Mouse (Mus musculus) monocyte, adult 5-6 weeks (primary cell): ENCODE data around the gene Trmt10a. TPM values are rescaled to one million over a fixed set of nuclear protein-coding genes. Genes with fewer than 3 reads are reported as not detected.
A peak's percentile ranks its signal among the peaks of the same experiment; 100 is the strongest.

Source experiments
- ATAC-seq: fragments of 153-309, 156-312 bp; replicated peaks from 2 replicates; pipeline ENCODE4 v1.8.0; 2017; ENCODE audit warnings: mild to moderate bottlenecking; ENCODE audit not compliant: low TSS enrichment, insufficient number of reproducible peaks, severe bottlenecking, poor library complexity, low FRiP score
- total RNA-seq: library from RNA; stranded (forward); fragments of 200-1000, 200-491, 200-594 nt; gene quantifications from 3 replicates; pipeline ENCODE4 v1.2.3, GENCODE M21; 2017

The Trmt10a gene
- total RNA-seq = 4.0 to 6.2 TPM (median 4.1 TPM) in 3 replicates

DNA sequence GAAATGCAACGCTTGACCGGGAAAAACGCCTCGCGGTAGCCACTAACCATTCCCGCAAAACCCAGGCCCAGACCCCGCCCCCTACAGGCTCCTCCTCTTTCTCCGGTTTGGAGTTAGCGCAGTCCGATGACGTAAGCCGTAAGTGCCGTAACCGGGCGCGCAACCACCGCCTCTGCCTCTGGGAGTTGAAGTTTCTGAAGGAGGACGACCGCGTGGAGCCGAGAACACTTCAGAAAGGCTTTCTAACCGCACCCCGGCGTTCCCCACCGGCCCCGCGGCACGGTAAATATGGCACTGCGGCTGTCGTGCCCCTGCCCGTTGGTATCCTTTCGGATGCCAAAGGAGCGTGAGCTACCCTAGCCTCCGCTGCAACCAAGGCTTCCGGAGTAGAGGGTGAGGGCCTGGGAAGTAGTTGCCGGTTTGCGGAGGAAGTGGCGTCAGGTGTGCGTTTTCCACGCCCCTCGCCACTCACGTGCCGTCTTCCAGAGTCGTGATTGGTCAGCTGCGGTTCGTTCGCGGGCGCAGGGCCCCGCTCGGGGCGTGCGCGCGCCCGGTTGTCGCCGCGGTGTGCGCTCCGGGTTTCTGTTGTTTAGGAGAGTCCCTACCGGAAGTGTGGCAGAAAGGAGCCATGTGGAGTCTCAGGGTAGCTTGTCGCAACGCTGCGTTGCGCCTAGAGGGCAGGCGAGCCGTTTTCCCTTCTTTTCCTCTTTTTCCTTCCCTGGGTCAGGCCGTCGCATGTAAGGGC is at the start of gene Trmt10a:
TSS of gene Trmt10a (plus strand) at position 134 of the 745 bp plus-strand sequence.
- peak; percentile 91 for ATAC-seq

DNA sequence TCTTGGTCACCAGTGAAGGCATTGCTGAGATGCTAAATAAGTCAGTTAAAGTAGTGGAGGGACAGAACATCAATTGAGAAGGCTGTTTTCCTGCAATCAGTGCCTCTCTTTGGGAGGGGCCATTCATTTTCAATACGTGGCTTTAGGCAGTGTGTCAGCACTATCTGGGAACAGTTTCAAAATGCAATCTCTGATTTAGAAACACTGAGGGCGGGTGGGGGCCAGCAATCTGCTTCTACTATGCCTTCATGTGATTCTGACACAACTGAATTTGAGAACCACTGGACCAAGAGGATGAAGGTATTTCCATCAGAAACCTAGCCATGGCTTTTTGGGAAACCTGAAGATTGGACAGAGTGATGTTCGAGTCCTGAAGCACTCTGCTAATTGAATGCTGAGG is 47.9 kb upstream of the Trmt10a start:
- no peak for ATAC-seq

DNA sequence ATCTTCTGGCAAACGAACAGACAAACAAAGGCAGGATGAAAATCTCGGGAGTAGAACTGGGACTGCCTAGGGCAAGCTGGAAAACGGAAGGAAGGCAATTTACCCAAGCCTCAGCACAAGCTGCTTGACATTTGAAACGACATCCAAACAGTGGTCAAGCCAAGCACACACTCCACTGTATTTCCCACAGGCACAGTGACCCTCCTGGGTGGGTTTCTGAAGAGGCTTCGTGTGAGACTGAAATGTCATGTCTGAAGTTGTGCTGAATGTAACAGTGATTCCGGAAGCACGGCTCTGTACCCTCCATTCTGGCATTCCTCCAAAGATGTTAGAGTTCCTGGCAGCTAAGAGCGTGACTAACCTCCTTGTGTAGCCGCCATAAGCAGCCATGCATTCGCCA is 47.5 kb upstream of the Trmt10a start:
- no peak for ATAC-seq

DNA sequence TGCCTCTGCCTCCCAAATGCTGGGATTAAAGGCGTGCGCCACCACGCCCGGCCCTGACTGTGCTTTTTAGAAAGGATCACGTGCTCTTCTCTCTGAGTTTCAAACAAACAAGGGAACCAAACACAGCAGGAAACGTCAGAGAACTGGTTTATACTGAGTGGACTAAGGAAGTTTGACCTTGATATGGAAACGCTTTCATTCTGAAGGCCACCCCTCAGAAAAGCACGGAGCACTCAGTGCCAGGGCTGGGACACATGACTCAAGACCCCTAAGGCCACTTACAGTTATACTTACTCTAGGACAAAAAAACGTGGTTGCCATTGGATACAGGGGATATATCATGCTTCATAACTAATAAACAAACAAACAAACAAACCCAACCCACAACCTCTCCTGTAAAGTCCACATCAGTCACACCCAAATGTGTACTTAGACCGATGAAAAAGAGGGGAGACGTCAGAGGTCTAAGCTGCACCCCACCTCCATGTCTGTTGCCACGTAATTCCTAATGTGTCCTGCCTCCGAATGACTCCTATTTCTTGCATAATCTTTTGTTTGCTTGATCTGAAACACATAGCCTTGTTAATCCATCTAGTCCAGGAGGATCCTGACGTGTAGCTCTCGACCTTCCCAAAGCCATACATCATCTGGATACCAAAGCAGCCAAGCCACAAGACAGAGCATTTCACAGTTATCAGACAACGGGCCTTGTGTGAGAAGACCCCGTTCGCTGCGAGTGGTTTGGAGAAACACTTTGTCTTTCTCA is 46.8 kb upstream of the Trmt10a start:
- no peak for ATAC-seq

DNA sequence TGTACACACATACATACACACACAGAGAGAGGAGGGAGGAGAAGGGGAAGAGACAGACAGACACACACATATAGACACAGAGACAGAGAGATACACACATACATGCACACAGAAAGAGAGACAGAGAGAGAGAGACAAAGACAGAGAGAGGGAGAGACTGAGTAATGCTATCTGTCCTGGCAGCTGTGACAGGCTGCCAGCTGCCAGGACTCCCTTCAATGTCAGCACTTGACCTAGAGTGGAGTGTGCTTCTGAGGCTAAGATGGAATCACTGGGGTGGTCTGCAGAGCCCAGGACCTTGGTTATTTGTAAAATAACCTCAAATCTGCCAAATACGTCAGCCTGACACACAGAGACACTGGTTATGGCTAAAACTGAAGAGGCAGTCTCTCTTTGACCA is 45.5 kb upstream of the Trmt10a start:
- no peak for ATAC-seq

DNA sequence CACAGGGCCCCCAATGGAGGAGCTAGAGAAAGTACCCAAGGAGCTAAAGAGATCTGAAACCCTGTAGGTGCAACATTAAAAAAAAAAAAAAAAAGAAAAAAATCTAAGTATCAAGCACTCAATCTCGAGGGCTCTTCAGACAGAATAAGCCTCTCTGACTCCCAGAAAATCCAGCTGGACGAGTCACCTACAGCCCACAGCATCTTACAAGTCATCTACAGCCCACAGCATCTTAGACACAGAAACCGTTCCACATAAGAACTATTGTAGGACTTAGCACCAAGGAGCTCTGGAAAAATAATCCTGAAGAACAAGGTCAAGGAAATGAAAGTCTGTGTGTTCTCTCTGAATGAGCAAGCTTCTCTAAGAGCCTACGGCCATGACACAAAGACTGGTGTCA is 41.3 kb upstream of the Trmt10a start:
- no peak for ATAC-seq

DNA sequence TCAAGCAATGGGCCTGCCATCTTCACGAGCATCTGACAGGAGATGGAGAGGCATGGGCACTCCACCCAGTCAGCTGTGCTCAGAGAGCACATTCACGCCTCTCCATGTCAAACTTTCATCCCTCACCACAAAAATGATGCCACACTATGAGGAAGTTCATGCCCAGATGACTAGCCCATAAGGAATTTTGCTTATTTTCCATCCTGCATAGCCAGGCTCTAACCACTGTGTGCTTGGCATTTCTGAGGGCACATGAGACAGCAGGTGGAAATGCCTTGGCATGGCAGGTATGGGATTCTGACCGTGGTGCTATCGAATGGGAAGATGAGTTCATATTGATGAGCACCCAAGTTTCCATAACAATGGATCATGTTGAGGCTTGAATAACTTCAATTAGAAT is 39.6 kb upstream of the Trmt10a start:
- no peak for ATAC-seq

DNA sequence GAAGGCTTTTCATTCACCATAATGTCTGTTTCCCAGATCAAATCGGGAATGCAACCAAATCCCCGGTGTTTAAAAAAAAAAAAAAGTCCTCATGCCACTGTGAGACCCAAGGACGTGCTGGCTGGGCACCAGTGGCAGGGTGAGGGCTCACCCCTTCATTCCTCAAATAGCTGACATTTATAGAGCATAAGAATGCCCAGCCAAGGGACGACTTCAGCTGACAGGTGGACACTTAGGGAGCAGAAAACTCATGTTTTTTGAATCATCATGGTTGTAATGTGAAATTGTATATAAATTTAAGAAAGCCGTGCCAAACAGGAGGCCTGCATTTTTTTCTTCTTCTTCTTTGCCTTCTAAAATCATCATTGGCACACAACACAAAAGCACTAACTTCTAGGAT is 38.2 kb upstream of the Trmt10a start:
- no peak for ATAC-seq

DNA sequence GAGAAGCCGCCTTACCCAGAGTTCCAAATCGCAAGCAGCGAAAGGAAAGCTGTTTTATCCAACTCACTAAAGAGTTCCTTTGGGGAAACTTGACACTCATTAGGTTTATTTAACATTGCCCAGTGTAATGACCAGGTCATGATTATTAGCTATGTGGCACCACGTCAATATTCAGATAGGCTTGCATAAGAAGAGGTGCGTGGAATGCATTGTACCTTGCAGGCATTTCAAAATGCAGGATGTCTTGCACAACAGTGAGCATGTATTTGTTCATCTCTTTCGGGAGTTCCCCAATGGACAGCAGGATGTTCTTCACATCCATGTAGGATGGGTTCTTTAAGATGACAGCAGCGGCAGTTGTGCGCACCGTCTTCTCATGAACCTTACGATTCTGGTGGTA is 36.4 kb upstream of the Trmt10a start:
- ATAC-seq = no peak

DNA sequence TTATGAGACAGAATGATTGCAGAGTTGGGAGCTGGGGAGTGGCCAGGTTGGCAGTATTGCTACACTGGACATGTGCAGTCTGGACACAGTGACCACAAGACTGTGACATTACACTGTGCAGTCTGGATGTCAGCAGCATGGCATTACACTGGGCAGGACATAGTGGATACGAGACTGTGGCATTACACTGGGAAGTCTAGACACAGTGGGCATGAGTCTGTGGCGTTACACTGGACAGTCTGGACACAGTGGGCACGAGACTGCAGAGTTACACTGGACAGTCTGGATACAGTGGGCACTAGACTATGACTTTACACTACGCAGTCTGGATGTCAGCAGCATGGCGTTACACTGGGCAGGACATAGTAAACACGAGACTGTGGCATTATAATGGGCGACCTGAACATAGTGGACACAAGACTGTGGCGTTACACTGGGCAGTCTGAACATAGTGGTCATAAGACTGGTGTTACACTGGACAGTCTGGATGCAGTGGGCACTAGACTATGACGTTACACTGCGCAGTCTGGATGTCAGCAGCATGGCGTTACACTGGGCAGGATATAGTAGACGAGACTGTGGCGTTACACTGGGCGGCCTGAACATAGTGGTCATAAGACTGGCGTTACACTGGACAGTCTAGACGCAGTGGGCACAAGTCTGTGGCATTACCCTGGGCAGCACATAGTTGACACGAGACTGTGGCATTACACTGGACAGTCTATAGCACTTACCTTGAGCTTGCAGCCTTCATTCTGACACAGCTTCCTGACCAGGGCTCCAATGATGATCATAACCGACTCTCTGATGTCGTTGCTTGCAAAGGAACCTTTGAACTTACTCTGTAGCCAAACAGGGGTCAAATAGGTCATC is 32.1 kb upstream of the Trmt10a start:
- ATAC-seq = no peak

DNA sequence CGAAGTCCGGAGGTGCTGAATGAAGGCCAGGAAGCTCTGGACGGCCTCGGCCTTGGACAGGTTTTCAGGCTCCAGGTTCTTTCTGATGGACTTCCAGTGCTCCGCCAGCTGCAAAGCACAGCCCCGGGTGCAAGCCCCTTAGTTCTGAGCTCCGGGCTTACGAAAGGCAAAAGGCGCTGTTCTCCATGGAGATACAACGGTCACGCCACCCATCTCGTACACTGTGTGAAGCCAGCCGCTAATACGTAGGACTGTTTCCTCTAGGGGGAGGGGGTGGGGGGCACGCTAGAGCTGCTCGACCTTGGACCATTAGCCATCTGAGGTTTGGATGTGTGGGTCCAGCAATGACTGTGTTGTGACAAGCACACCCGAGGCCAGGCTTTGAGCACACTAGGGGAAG is 29.1 kb upstream of the Trmt10a start:
- no peak for ATAC-seq

DNA sequence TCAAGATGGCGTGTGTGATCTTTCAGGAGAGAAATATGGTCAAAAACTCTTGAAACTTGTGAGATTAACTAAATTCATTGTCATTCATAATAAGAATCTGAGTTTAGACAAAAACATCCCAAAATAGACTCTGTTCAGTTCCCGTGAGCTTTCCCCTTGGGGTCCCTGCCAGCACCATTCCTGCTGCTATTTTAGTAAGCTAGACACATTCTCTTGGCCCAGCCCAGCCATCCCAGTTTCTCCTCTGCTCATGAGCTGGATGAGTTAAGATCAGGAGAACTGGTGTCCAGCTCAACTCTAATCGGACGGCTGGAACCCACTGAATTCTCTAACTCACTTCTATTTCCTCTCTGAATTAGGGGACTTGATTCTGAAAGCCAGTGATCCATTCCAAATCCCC is 26.4 kb upstream of the Trmt10a start:
- no peak for ATAC-seq

DNA sequence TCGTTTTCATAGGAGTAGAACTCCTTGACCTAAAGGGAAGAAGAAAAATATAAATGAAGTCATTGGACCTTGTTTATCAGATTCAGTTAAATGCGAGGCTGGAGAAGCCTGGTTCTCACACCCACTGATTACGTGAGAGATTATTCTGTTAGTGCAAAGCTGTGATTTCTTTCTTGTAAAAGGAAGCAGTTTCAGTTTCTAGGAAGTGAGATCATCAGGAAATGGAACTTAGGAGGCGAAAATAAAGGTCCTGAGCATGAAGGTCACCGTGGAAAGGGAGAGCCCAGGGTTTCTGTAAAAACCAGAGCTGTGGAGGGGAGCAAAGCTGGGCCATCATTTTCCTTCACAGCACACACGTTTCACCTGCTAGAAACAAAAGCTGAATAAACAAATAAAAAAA is 24.9 kb upstream of the Trmt10a start:
- ATAC-seq = no peak

DNA sequence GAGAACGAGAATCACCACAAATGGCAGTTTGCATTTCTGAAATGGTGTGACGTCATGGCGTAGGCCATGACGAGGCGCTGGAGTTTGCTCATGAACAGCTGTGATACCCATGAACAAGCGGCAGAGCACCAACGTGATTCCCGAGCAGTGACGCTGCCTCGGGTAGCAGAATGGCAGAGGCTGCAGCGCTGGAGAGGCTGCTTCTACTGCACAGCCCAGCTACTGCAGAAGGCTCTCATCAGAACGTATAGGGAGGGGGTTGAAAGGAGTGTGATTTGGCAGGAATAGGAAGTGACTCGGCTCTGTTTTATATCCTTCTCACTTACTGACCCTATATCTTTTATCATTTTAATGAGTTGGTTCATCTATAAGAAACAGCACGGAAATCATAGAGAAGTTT is 24.4 kb upstream of the Trmt10a start:
- ATAC-seq = no peak; the same call in 1 of the 2 replicates

DNA sequence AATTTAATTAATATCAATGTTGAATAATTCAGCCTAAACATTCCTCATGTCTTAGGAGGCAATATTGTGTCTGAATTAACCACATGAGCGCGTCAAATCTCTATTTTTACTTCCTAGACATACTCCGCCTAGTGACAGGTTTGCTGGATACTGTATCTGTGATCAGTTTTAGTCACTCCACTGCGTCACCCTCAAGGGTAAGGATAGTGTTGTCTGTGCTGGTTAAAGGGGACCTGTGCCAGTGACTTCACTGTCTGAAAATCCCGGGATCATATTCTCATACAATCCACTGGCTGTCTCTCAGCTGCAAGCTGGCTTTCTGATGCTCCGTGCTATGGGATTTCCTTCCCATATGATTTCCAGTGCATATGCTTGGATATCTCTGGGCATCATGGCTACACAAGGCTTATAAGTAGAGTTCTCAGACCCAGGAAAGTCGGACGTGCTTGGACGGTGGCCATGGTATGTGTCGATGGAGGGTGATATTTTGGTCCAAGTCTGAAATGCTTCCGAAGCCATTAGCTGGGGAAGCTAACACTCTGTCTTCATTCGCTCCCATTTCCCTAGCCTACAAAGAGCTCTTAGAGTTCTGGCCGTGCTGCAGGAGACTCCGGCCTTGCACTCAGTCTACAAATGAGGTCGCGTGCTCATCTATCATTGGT is 23.7 kb upstream of the Trmt10a start:
- ATAC-seq = no peak

DNA sequence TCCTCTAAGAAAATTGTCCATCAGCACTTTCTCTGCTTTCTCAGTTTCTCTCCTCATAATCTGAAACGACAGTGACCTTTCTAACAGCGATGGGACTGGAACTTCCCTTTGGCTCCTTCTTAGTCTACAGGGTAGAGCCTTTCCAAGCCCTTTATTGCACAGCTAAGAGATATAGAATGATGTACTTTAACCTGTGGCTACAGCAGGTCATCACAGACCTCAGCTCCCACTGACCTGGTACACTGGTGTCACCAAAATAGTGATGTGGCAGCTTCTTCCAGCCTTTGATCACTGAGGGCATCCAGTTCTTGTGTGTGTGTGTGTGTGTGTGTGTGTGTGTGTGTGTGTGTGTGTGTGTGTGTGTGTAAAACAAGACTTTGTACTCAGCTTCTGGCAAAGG is 21.8 kb upstream of the Trmt10a start:
- no peak for ATAC-seq

DNA sequence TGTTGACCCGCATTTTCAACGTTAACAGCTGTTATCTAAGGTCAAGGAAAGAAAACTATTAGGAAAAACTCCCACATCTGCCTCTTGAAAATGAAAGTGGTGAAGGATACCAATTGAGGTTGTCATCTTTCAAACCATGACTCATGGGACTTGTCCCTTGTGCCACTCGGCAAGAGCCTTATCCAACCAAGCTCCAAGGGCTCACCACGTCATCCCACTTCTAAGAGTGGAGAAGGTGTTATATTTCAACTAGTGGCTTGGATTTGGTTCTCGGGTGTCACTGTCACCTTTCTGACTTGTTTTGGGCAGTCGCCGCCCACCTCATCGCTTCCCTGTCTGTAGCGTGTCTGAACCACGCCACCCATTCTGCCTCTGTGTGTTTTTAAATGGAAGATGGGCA is 19.4 kb upstream of the Trmt10a start:
- no peak for ATAC-seq

DNA sequence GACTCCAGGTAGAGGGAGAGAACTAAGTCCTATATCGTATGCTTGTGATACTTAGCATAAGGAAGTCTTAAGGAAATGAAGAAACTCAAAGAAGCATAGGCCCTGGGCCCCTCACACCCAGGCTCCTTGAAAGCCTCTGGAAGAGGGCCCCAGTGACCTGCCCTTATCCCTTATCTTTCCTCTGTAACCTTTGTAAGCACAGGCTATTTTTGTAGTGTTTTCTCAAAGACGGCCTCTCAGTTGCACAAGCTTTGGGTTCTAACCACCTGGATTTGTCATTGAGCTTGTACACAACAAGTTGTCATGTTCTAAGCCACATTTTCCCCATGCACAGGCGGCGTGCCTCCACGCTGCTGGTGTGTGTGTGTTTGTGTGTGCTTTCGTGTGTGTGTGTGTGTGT is 14.1 kb upstream of the Trmt10a start:
- no peak for ATAC-seq

DNA sequence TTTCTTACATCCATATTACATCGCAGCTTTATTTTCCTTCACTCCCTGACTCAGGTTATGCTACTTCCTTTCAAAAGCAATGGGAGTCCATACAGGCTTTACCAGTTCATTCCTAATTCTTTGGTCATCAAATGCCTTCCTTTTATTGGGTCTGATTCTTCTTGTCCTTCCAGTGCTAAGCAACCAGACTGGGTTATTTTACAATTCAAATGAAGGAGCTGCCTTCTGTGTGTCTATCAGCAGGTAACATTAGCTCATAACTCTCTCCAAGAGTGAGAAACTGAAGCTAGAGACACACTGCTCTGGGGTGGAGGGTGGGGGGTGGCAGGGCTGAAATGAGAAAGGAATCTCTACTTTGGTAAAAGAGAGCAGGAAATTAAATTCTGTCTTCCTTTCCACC is 12.6 kb upstream of the Trmt10a start:
- no peak for ATAC-seq
